Mouse (Mus musculus): ENCODE data around the gene Pigs. TPM values are rescaled to one million over a fixed set of nuclear protein-coding genes. Genes with fewer than 3 reads are reported as not detected.

Pigs gene
- polyA plus RNA-seq, 1 experiment from 2014 or later = 73.7 TPM

- peak; percentile 61 for DNase-seq (ENCODE audit: low spot score)
- H3K27me3 ChIP-seq (replicated peaks; ENCODE audit: low read depth, poor library complexity, severe bottlenecking) = peaks cover 11% of the 10 kb centered on the region
- H3K4me3 ChIP-seq = 0 out of 2 replicates have a peak overlapping the region, but pooled peaks have one; percentile 3
- H3K36me3 ChIP-seq (replicated peaks) = no peaks in the 10 kb centered on the region
- H3K4me1 ChIP-seq = peaks cover 22% of the 10 kb centered on the region; the same call in 1 of the 2 replicates
- 10% methylated on average over 22 of the region's 22 CpGs for WGBS
- no peaks in the 10 kb centered on the region for H3K9me3 ChIP-seq
- H3K27ac ChIP-seq (replicated peaks) = no peak overlapping the region
Observed at GRCm38 (mm10) chr11:78358330-78359007, 30.3 kb downstream of the Pigs start.

- Histone ChIP-seq H3K27me3 (replicated peaks; ENCODE audit: low read depth, poor library complexity, severe bottlenecking) (peaks cover 11% of the 10 kb centered on the region), H3K9me3 (no peaks in the 10 kb centered on the region), H3K27ac (replicated peaks) (peak overlapping the region; percentile 31; the same call in 1 of the 2 replicates), H3K4me3 (peak overlapping the region; percentile 48), H3K36me3 (replicated peaks) (no peaks in the 10 kb centered on the region), H3K4me1 (peaks cover 27% of the 10 kb centered on the region; the same call in 1 of the 2 replicates)
- peak; percentile 81 for DNase-seq (ENCODE audit: low spot score)
- WGBS = 12% methylated on average over 13 of the region's 13 CpGs
Observed at GRCm38 (mm10) chr11:78360125-78360788, 32.0 kb downstream of the Pigs start.

- 64% methylated on average over 2 of the region's 2 CpGs for WGBS
- H3K27me3 ChIP-seq (replicated peaks; ENCODE audit: low read depth, poor library complexity, severe bottlenecking) = peaks cover 11% of the 10 kb centered on the region
- H3K9me3 ChIP-seq = no peaks in the 10 kb centered on the region
- peak overlapping the region; percentile 31; the same call in 1 of the 2 replicates for H3K27ac ChIP-seq (replicated peaks)
- no peaks in the 10 kb centered on the region for H3K36me3 ChIP-seq (replicated peaks)
- no peak for DNase-seq (ENCODE audit: low spot score)
- H3K4me3 ChIP-seq = peak overlapping the region; percentile 48
- peaks cover 27% of the 10 kb centered on the region; the same call in 1 of the 2 replicates for H3K4me1 ChIP-seq
Observed at GRCm38 (mm10) chr11:78360789-78361131, 32.5 kb downstream of the Pigs start.

- H3K27ac ChIP-seq (replicated peaks) = no peak overlapping the region
- WGBS = 75% methylated on average over 13 of the region's 13 CpGs
Observed at GRCm38 (mm10) chr11:78363309-78364007, 35.2 kb downstream of the Pigs start.

GRCm38 (mm10) chr11:78364103-78364502 is 35.9 kb downstream of the Pigs start:
- H3K4me3 ChIP-seq = no peak overlapping the region
- WGBS = 63% methylated on average over 8 of the region's 8 CpGs
- peaks cover 21% of the 10 kb centered on the region; the same call in 1 of the 2 replicates for H3K4me1 ChIP-seq
- no peak for DNase-seq (ENCODE audit: low spot score)
- H3K27ac ChIP-seq (replicated peaks) = no peak overlapping the region
- peaks cover 5% of the 10 kb centered on the region for H3K27me3 ChIP-seq (replicated peaks; ENCODE audit: low read depth, poor library complexity, severe bottlenecking)
- no peaks in the 10 kb centered on the region for H3K9me3 ChIP-seq
- H3K36me3 ChIP-seq (replicated peaks) = no peaks in the 10 kb centered on the region

More at GRCm38 (mm10) chr11:78363309-78364007, 35.2 kb downstream of the Pigs start:
- H3K9me3 ChIP-seq = no peaks in the 10 kb centered on the region
- peaks cover 11% of the 10 kb centered on the region for H3K27me3 ChIP-seq (replicated peaks; ENCODE audit: low read depth, poor library complexity, severe bottlenecking)
- no peak for DNase-seq (ENCODE audit: low spot score)
- H3K4me3 ChIP-seq = no peak overlapping the region
- peaks cover 25% of the 10 kb centered on the region; the same call in 1 of the 2 replicates for H3K4me1 ChIP-seq
- no peaks in the 10 kb centered on the region for H3K36me3 ChIP-seq (replicated peaks)

- Histone ChIP-seq H3K4me1 (peaks cover 18% of the 10 kb centered on the region; the same call in 1 of the 2 replicates), H3K27ac (replicated peaks) (no peak overlapping the region), H3K9me3 (no peaks in the 10 kb centered on the region), H3K4me3 (no peak overlapping the region), H3K36me3 (replicated peaks) (no peaks in the 10 kb centered on the region), H3K27me3 (replicated peaks; ENCODE audit: low read depth, poor library complexity, severe bottlenecking) (no peaks in the 10 kb centered on the region)
- 93% methylated on average over 15 of the region's 15 CpGs for WGBS
- DNase-seq (ENCODE audit: low spot score) = no peak
Observed at GRCm38 (mm10) chr11:78367456-78368225, 39.4 kb downstream of the Pigs start.

GRCm38 (mm10) chr11:78370389-78370788 is 42.2 kb downstream of the Pigs start:
- H3K27me3 ChIP-seq (replicated peaks; ENCODE audit: low read depth, poor library complexity, severe bottlenecking) = no peaks in the 10 kb centered on the region
- WGBS = 52% methylated on average over 1 of the region's 1 CpGs
- H3K27ac ChIP-seq (replicated peaks) = peak overlapping the region; percentile 35; the same call in 1 of the 2 replicates
- H3K4me1 ChIP-seq = peaks cover 23% of the 10 kb centered on the region
- DNase-seq (ENCODE audit: low spot score) = no peak
- no peaks in the 10 kb centered on the region for H3K36me3 ChIP-seq (replicated peaks)
- H3K9me3 ChIP-seq = no peaks in the 10 kb centered on the region
- H3K4me3 ChIP-seq = no peak overlapping the region

GRCm38 (mm10) chr11:78371711-78372110 is 43.5 kb downstream of the Pigs start:
- WGBS = 92% methylated on average over 11 of the region's 11 CpGs
- Histone ChIP-seq H3K9me3 (no peaks in the 10 kb centered on the region), H3K36me3 (replicated peaks) (no peaks in the 10 kb centered on the region), H3K27ac (replicated peaks) (no peak overlapping the region), H3K4me1 (peaks cover 26% of the 10 kb centered on the region), H3K27me3 (replicated peaks; ENCODE audit: low read depth, poor library complexity, severe bottlenecking) (no peaks in the 10 kb centered on the region), H3K4me3 (no peak overlapping the region)
- no peak for DNase-seq (ENCODE audit: low spot score)

GRCm38 (mm10) chr11:78372166-78372565 is 44.0 kb downstream of the Pigs start:
- Histone ChIP-seq H3K36me3 (replicated peaks) (no peaks in the 10 kb centered on the region), H3K27ac (replicated peaks) (no peak overlapping the region), H3K27me3 (replicated peaks; ENCODE audit: low read depth, poor library complexity, severe bottlenecking) (no peaks in the 10 kb centered on the region), H3K4me3 (no peak overlapping the region), H3K9me3 (no peaks in the 10 kb centered on the region), H3K4me1 (peaks cover 26% of the 10 kb centered on the region)
- no peak for DNase-seq (ENCODE audit: low spot score)
- 80% methylated on average over 3 of the region's 3 CpGs for WGBS

- H3K4me1 ChIP-seq = peaks cover 29% of the 10 kb centered on the region
- H3K36me3 ChIP-seq (replicated peaks) = no peaks in the 10 kb centered on the region
- H3K27ac ChIP-seq (replicated peaks) = no peak overlapping the region
- no peak for DNase-seq (ENCODE audit: low spot score)
- no peaks in the 10 kb centered on the region for H3K27me3 ChIP-seq (replicated peaks; ENCODE audit: low read depth, poor library complexity, severe bottlenecking)
- 69% methylated on average over 7 of the region's 7 CpGs for WGBS
- H3K9me3 ChIP-seq = no peaks in the 10 kb centered on the region
- H3K4me3 ChIP-seq = no peak overlapping the region
Observed at GRCm38 (mm10) chr11:78372610-78373009, 44.4 kb downstream of the Pigs start.

GRCm38 (mm10) chr11:78374147-78374546 is 45.9 kb downstream of the Pigs start:
- no peak overlapping the region for H3K4me3 ChIP-seq
- no peak for DNase-seq (ENCODE audit: low spot score)
- H3K36me3 ChIP-seq (replicated peaks) = no peaks in the 10 kb centered on the region
- no peaks in the 10 kb centered on the region for H3K27me3 ChIP-seq (replicated peaks; ENCODE audit: low read depth, poor library complexity, severe bottlenecking)
- H3K27ac ChIP-seq (replicated peaks) = no peak overlapping the region
- H3K9me3 ChIP-seq = no peaks in the 10 kb centered on the region
- WGBS = 75% methylated on average over 8 of the region's 8 CpGs
- H3K4me1 ChIP-seq = peaks cover 32% of the 10 kb centered on the region
